Comparison of ENCODE assay signal across 14 mouse cellular contexts in genomic region chr12:54065607-54066006, GRCm38 (mm10).
DNase-seq lines count a peak whose midpoint lies in the region; ATAC-seq lines count a peak whose summit lies in the region.
"Had no signal": no experiment of that assay in that cellular context is flagged by ENCODE, and none has a peak within 500 bp of the region (broad histone marks: within the 10 kb centered on the region; RNA-seq: fewer than 3 reads in every experiment).

No protein-coding gene starts in this region.

- peak; percentile 14 to 19 for DNase-seq in kidney, postnatal 36 days
- DNase-seq in kidney, adult 11 months: no peak
- DNase-seq in ES-CJ7 (ENCODE audit: low read depth, low spot score) (peak; percentile 23), ZHBTc4 (ENCODE audit: low read depth, low spot score) (peak; percentile 32)
- no peak for DNase-seq in frontal cortex, postnatal 14 days (ENCODE audit: low spot score in 2 of 2)
- DNase-seq: cerebellum, postnatal 36 days; thymus, adult 2 months had no signal

- peaks cover 25% of the 10 kb centered on the region for H3K4me1 ChIP-seq in limb, embryonic 12.5 days (replicated peaks)
- peaks cover 26% of the 10 kb centered on the region for H3K4me1 ChIP-seq in neural tube, embryonic 15.5 days

- ATAC-seq in limb, embryonic 12.5 days (ENCODE audit: insufficient number of reproducible peaks, insufficient read depth, low FRiP score, low TSS enrichment, low read depth): no peak
- ATAC-seq in neural tube, embryonic 15.5 days (ENCODE audit: low FRiP score): no peak

- no peaks in the 10 kb centered on the region for H3K9me3 ChIP-seq in limb, embryonic 12.5 days
- no peaks in the 10 kb centered on the region for H3K9me3 ChIP-seq in neural tube, embryonic 15.5 days (replicated peaks)
- H3K9me3 ChIP-seq: embryonic facial prominence, embryonic 13.5 days; limb, embryonic 15.5 days had no signal

- WGBS in limb, embryonic 12.5 days: 71% methylated on average over 11 of the region's 11 CpGs
- WGBS in neural tube, embryonic 15.5 days: 83% methylated on average over 11 of the region's 11 CpGs

- peaks cover 63% of the 10 kb centered on the region for H3K27me3 ChIP-seq in limb, embryonic 12.5 days
- H3K27me3 ChIP-seq in neural tube, embryonic 15.5 days (replicated peaks): peaks cover 32% of the 10 kb centered on the region

- H3K36me3 ChIP-seq in limb, embryonic 12.5 days: no peaks in the 10 kb centered on the region
- no peaks in the 10 kb centered on the region for H3K36me3 ChIP-seq in neural tube, embryonic 15.5 days
- H3K36me3 ChIP-seq: embryonic facial prominence, embryonic 13.5 days; limb, embryonic 15.5 days had no signal

- H3K4me2 ChIP-seq in limb, embryonic 12.5 days: peak overlapping the region; percentile 37; the same call in 1 of the 2 replicates
- no peak overlapping the region for H3K4me2 ChIP-seq in neural tube, embryonic 15.5 days
- H3K4me2 ChIP-seq: embryonic facial prominence, embryonic 13.5 days; hindbrain, embryonic 14.5 days; limb, embryonic 15.5 days had no signal

- H3K9ac ChIP-seq in limb, embryonic 12.5 days (replicated peaks): no peak overlapping the region
- H3K9ac ChIP-seq in neural tube, embryonic 15.5 days (replicated peaks): no peak overlapping the region
- H3K9ac ChIP-seq: embryonic facial prominence, embryonic 13.5 days; hindbrain, embryonic 14.5 days; limb, embryonic 15.5 days had no signal

- H3K4me3 ChIP-seq in limb, embryonic 12.5 days (replicated peaks): no peak overlapping the region
- H3K4me3 ChIP-seq in neural tube, embryonic 15.5 days (replicated peaks): no peak overlapping the region
- H3K4me3 ChIP-seq: embryonic facial prominence, embryonic 13.5 days; forebrain, embryonic 10.5 days; limb, embryonic 15.5 days had no signal

- H3K27ac ChIP-seq in limb, embryonic 12.5 days: no peak overlapping the region
- no peak overlapping the region for H3K27ac ChIP-seq in neural tube, embryonic 15.5 days (replicated peaks)
- H3K27ac ChIP-seq: embryonic facial prominence, embryonic 13.5 days; forebrain, embryonic 10.5 days; hindbrain, embryonic 14.5 days; kidney, postnatal 0 days; limb, embryonic 15.5 days had no signal

Comparison
In these comparisons a context has a peak if more than half of its experiments do, and no peak if none do; other contexts are left out.
1. DNase-seq: peak in kidney, postnatal 36 days (2 of 2), ES-CJ7 (single experiment) and ZHBTc4 (single experiment); none in kidney, adult 11 months (single experiment) and frontal cortex, postnatal 14 days (0 of 2).